Mouse (Mus musculus) forebrain, embryonic 16.5 days (tissue): ENCODE results near the gene Hsd17b3. TPM values are rescaled to one million over a fixed set of nuclear protein-coding genes. Genes with fewer than 3 reads are reported as not detected.

Experiments
- ATAC-seq: fragments of 200-750 bp; cut with Nextera tagmentation; 2 replicates; pipeline ENCODE4 v1.8.0; 2017; ENCODE audit warnings: mild to moderate bottlenecking, moderate library complexity
- H3K27ac ChIP-seq: fragments of 300-500 bp; sonication (generic); 2 replicates; pipeline ENCODE4 v1.5.1; 2014; ENCODE audit warnings: low read length, control low read depth
- H3K27me3 ChIP-seq: fragments of 300-500 bp; sonication (generic); replicated peaks from 2 replicates; pipeline ENCODE4 v1.6.1; 2014; ENCODE audit warnings: low read length; ENCODE audit not compliant: control insufficient read depth, insufficient read depth
- H3K36me3 ChIP-seq: fragments of 300-500 bp; sonication (generic); 2 replicates; pipeline ENCODE4 v1.6.1; 2014; ENCODE audit not compliant: control insufficient read depth, insufficient read depth
- H3K4me1 ChIP-seq: fragments of 300-500 bp; sonication (generic); replicated peaks from 2 replicates; pipeline ENCODE4 v1.6.1; 2014; ENCODE audit warnings: low read length; ENCODE audit not compliant: control insufficient read depth, insufficient read depth
- H3K4me2 ChIP-seq: fragments of 300-500 bp; sonication (generic); 2 replicates; pipeline ENCODE4 v1.6.1; 2014; ENCODE audit warnings: mild to moderate bottlenecking, low read length, control low read depth
- H3K4me3 ChIP-seq: fragments of 300-500 bp; sonication (generic); replicated peaks from 2 replicates; pipeline ENCODE4 v1.5.1; 2014; ENCODE audit warnings: mild to moderate bottlenecking, low read length, control low read depth
- H3K9ac ChIP-seq: fragments of 300-500 bp; sonication (generic); replicated peaks from 2 replicates; pipeline ENCODE4 v1.6.1; 2014; ENCODE audit warnings: low read depth, low read length, control low read depth
- H3K9me3 ChIP-seq: fragments of 300-500 bp; sonication (generic); 2 replicates; pipeline ENCODE4 v1.6.1; 2016; ENCODE audit warnings: low read length; ENCODE audit not compliant: control insufficient read depth
- WGBS: fragments of 180-500 bp; shearing (Covaris S2); extraction: QIAGEN DNeasy Blood & Tissue Kit; methylation state at CpG from one replicate; pipeline ENCODE4 v1.1.7; 2014; 5-methylcytosine and 5-hydroxymethylcytosine counted together
- polyA plus RNA-seq: library from polyadenylated mRNA; unstranded; fragments of >200 nt; fragmentation: Nextera tagmentation; extraction: Ambion mirVana; gene quantifications from 2 replicates; pipeline ENCODE4 v1.2.1, GENCODE M21; 2015

Hsd17b3 gene
- polyA plus RNA-seq, result not detected in 2 replicates

DNA sequence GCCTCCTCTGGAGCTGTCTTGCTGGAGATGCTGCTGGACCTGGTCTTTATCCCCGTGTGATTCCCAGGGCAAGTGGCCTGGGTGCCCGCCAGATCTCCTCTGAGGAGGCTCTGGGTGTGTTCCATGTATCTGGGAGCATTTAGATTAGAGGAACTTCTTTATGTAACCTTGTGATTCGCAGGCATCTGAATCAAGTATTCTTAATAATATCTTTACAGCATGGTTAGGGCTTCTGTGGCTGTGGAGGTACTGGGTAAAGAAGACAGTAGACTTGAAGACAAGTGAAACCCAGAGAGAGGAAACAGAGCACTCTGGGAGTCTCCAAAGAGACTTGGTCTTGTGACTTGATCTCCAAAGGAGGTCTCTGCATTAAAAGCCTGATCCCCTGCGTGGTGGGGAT lies at the start of gene Hsd17b3:
Gene Hsd17b3 (minus strand): TSS at position 101 of the 400 bp plus-strand sequence.
- Histone ChIP-seq H3K4me2 (no peak within 1 kb of the TSS), H3K4me1 (no peaks in the 10 kb centered on the region), H3K9me3 (no peaks in the 10 kb centered on the region), H3K27me3 (no peaks in the 10 kb centered on the region), H3K9ac (no peak within 1 kb of the TSS), H3K4me3 (no peak within 1 kb of the TSS), H3K36me3 (no peaks in the 10 kb centered on the region), H3K27ac (no peak within 1 kb of the TSS)
- no peak for ATAC-seq
- 87% methylated on average over 4 of the region's 4 CpGs for WGBS

DNA sequence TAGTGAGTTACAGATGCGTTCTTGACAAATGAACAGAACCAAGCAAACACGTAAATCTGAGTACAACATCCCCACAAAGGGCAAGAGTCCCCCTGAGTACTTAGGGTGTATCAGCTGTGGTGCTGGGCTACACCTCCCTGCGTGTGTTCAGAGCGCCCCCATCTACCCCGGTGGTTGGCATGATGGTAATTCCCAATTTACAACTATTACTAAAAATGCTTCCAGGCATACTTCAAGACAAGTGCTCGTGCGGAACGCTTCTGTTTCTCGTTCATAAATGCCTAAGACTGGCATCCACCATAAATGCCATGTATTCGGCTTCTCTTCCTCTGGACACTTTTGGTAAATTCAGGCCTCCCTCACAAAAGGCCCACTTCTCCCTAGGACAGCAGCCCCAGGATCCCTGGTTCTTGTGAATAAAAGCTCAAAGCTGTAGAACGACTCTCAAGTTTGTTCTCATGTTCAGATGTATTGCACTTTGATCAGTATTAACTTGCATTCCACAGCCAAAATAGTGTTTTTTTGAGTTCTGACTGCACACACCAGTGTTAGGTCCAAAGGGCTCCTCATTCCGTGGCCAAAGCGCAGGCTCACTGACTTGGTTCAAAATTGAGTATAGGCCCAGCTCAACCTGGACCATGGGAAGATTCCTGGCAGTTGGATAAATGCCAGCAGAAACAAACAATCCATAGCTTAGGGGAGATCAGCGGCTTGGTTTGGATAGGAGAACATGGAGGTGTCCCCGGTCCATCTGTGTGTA lies 40.8 kb upstream of the Hsd17b3 start:
- Histone ChIP-seq H3K4me1 (peaks cover 4% of the 10 kb centered on the region), H3K9ac (peak overlapping the region; percentile 60), H3K27ac (no peak overlapping the region), H3K27me3 (no peaks in the 10 kb centered on the region), H3K36me3 (no peaks in the 10 kb centered on the region), H3K4me2 (peak overlapping the region; percentile 91), H3K4me3 (peak overlapping the region; percentile 52), H3K9me3 (no peaks in the 10 kb centered on the region)
- 46% methylated on average over 15 of the region's 15 CpGs for WGBS
- peak; percentile 79 for ATAC-seq

DNA sequence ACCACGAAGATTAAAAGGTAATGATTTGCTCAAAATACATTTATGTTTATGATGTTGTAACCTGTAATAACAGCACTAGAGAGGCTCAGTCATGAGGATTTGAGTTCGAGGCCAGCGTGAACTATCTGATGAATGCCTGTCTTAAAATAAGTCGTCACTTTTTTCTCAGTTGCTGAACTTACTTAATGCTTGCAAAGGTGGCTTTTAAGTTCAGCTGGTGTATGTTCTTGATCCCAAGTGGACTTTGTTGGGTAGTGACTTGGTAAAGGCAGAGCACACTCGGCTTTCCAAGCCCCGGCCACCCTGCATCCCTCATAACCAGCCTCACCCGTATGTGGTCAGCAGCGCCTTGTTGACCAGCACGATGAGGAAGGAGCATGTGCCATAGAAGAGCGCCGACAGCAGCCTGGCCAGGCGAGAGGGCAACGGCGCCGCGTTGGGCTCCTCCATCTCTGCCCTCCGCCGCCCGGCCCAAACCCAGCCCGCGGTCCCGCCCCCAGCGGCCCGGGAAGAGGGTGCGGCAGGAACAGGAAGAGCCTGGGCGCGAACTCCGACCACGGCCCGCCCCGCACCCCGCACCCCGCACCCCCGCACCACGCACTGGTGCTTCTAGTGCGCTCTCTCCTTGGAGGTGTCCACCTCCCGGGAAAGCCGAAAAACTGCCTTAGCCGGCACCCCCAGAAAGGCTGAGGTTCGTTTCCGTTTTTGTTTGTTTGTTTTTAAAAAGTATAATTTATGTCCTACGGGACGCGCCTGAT lies 40.0 kb upstream of the Hsd17b3 start, which contains the start of gene Slc35d2:
Gene Slc35d2 (minus strand): TSS at position 511 of the 758 bp plus-strand sequence.
- peaks cover 4% of the 10 kb centered on the region for H3K4me1 ChIP-seq
- peak within 1 kb of the TSS; percentile 52 for H3K4me3 ChIP-seq
- H3K4me2 ChIP-seq, result peak within 1 kb of the TSS; percentile 91
- H3K9me3 ChIP-seq, result no peaks in the 10 kb centered on the region
- H3K27me3 ChIP-seq, result no peaks in the 10 kb centered on the region
- WGBS, result 9% methylated on average over 42 of the region's 44 CpGs
- ATAC-seq, result peak; percentile 80
- H3K27ac ChIP-seq, result no peak within 1 kb of the TSS
- H3K9ac ChIP-seq, result peak within 1 kb of the TSS; percentile 60
- no peaks in the 10 kb centered on the region for H3K36me3 ChIP-seq

DNA sequence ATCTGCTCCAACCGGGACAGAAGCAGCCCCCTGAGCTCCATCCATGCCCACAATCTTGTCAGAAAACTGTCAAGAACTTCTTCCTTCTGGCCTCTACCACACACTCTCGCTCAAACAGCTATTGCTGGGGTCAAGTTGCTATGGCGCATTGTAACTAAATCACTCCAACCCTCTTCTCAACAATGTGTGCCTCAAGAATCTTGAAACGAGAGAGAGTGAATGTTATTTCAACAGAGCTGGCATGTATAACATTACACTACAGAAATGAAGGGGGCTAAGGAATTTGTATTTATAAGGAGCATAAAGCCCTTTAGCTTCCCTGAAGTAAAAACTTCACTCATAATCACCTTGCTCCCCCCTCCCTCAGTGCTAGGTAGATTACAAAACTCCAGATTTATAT lies 37.3 kb upstream of the Hsd17b3 start:
- Histone ChIP-seq H3K9ac (no peak overlapping the region), H3K4me3 (no peak overlapping the region), H3K9me3 (peaks cover 5% of the 10 kb centered on the region; the same call in 1 of the 2 replicates), H3K4me1 (peaks cover 4% of the 10 kb centered on the region), H3K36me3 (no peaks in the 10 kb centered on the region), H3K4me2 (no peak overlapping the region), H3K27me3 (no peaks in the 10 kb centered on the region), H3K27ac (no peak overlapping the region)
- 43% methylated on average over 4 of the region's 4 CpGs for WGBS
- no peak for ATAC-seq

DNA sequence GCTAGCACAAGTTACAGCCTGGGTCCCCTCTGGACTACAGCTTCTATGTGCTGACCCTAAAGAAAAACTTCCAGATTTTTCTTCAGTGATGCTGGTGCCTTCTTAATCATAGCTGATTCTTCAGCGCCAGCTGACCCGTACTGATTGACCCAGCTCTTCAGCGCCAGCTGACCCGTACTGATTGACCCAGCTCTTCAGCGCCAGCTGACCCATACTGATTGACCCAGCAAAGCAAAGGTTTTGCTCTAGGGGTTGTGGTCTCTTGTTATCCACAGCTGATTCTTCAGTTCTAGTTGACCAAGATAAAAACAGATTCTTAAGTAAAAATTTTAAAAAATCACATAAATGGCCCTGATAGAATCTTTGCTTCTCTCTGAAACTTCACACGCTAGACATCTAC lies 35.9 kb upstream of the Hsd17b3 start:
- Histone ChIP-seq H3K27me3 (no peaks in the 10 kb centered on the region), H3K4me3 (no peak overlapping the region), H3K4me2 (no peak overlapping the region), H3K4me1 (peaks cover 4% of the 10 kb centered on the region), H3K36me3 (no peaks in the 10 kb centered on the region), H3K9ac (no peak overlapping the region), H3K27ac (no peak overlapping the region), H3K9me3 (peaks cover 5% of the 10 kb centered on the region; the same call in 1 of the 2 replicates)
- WGBS, result 93% methylated on average over 6 of the region's 6 CpGs
- ATAC-seq, result no peak

DNA sequence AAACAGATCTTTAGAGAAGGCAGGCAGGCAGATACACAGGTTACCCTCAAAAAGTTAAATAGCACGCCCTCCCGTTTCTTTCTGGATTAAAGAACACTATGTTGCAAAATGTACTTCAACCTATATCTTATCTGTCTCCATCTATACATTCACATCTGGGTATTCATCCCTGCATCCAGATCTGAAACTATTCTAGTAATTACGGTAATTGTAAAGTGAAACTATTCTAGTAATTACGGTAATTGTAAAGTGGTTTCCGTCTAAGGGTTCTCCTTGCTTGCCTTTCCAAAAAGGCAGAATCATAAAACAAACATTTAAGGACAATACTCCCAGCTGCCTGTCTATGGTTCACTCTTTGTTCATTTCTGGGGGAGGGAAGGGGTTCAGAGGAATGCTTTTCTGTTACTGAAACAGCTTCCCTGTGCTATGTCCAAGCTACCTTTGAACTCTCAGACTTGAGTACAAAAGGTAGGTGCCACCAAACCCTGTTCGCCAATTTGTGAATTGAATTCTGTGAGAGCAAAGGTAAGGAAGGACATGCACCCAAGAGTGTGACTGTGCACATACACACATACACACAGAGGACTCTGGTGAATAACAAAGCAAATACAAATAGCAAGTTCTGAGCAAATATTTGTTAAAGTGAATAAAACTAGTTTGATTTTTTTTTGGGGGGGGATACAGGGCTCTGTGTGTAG lies 34.6 kb upstream of the Hsd17b3 start:
- H3K4me3 ChIP-seq, result no peak overlapping the region
- H3K27ac ChIP-seq, result no peak overlapping the region
- ATAC-seq, result no peak
- no peak overlapping the region for H3K4me2 ChIP-seq
- no peaks in the 10 kb centered on the region for H3K27me3 ChIP-seq
- WGBS, result 31% methylated on average over 6 of the region's 6 CpGs
- H3K9me3 ChIP-seq, result peaks cover 5% of the 10 kb centered on the region; the same call in 1 of the 2 replicates
- no peak overlapping the region for H3K9ac ChIP-seq
- no peaks in the 10 kb centered on the region for H3K36me3 ChIP-seq
- H3K4me1 ChIP-seq, result no peaks in the 10 kb centered on the region

DNA sequence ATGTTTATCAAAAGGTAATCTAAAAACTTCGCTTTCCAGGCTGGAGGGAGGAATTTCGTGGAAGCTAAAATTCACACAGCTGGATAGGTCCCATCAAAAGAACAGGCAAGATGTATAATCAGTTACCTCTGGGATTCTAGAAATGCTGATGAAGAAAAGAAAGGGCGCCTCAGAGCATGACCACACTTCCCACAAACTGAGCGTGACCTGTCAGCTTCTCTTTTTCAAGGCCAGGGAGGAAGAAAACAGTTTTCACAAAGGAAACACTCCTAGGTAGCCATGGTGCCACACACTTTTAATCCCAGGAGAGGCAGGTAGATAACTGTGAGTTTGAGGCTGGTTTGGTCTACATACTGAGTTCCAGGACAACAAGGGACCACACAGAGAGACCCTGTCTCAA lies 31.7 kb upstream of the Hsd17b3 start:
- Histone ChIP-seq H3K9ac (no peak overlapping the region), H3K4me3 (no peak overlapping the region), H3K9me3 (peaks cover 5% of the 10 kb centered on the region; the same call in 1 of the 2 replicates), H3K27me3 (no peaks in the 10 kb centered on the region), H3K27ac (no peak overlapping the region), H3K4me2 (no peak overlapping the region), H3K36me3 (no peaks in the 10 kb centered on the region), H3K4me1 (no peaks in the 10 kb centered on the region)
- WGBS, result 64% methylated on average over 4 of the region's 4 CpGs
- ATAC-seq, result no peak

DNA sequence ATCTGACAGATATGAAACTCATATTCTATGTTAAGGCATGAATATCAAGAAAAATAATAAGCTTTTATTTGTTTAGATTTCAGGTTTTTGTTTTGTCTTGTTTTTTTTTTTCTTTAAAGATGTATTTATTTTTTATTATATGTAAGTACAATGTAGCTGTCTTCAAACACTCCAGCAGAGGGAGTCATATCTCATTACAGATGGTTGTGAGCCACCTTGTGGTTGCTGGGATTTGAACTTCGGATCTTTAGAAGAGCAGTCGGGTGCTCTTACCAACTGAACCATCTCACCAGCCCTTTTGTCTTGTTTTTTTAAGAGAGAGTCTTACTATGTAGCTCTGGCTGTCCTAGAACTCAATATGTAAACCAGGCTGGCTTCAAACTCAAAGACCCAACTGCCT lies 28.4 kb upstream of the Hsd17b3 start:
- H3K27me3 ChIP-seq, result no peaks in the 10 kb centered on the region
- no peak for ATAC-seq
- H3K4me1 ChIP-seq, result no peaks in the 10 kb centered on the region
- no peak overlapping the region for H3K27ac ChIP-seq
- no peak overlapping the region for H3K4me2 ChIP-seq
- H3K9me3 ChIP-seq, result no peaks in the 10 kb centered on the region
- no peaks in the 10 kb centered on the region for H3K36me3 ChIP-seq
- no peak overlapping the region for H3K4me3 ChIP-seq
- H3K9ac ChIP-seq, result no peak overlapping the region
- WGBS, result 52% methylated on average over 2 of the region's 2 CpGs

DNA sequence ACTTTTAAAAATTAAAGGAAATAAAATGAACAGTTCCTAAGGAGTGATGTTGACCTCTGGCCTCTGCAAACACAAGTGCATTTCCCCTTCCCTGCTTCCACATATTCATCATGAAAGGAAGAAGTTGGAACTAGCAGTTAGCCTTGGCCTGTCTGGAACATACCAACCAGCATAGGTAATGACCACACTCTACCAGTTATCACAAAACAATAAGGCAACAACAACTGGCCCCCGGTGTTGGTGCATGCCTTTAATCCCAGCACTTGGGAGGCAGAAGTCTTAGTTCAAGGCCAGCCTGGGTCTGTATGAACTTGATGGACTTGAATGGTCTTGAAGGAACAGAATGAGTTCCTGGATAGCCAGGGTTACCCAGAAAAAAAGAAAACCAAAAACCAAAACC lies 21.4 kb upstream of the Hsd17b3 start:
- Histone ChIP-seq H3K9me3 (no peaks in the 10 kb centered on the region), H3K4me3 (no peak overlapping the region), H3K27me3 (no peaks in the 10 kb centered on the region), H3K9ac (no peak overlapping the region), H3K36me3 (no peaks in the 10 kb centered on the region), H3K27ac (no peak overlapping the region), H3K4me1 (peaks cover 5% of the 10 kb centered on the region; the same call in 1 of the 2 replicates), H3K4me2 (no peak overlapping the region)
- WGBS, result 89% methylated on average over 1 of the region's 1 CpGs
- no peak for ATAC-seq
